Mouse (Mus musculus) heart, adult 2 months (tissue): ENCODE measurements around the gene Snrpd3.

ENCODE experiments used
- CTCF ChIP-seq: fragments of 200-600 bp; IDR thresholded peaks from 2 replicates; pipeline ENCODE4 v1.8.1; 2022; ENCODE audit warnings: antibody characterized with exemption, mild to moderate bottlenecking, moderate library complexity
- EP300 ChIP-seq: fragments of 200-500 bp; IDR thresholded peaks from 2 replicates; pipeline ENCODE4 v1.6.1; 2011; ENCODE audit warnings: low read depth, low read length, control low read depth; ENCODE audit not compliant: insufficient read depth
- POLR2A ChIP-seq: fragments of 200-500 bp; IDR thresholded peaks from 2 replicates; pipeline ENCODE4 v1.6.1; 2011; ENCODE audit warnings: mild to moderate bottlenecking, low read depth, low read length, control low read depth; ENCODE audit not compliant: insufficient read depth

GRCm38 (mm10) chr10:75534934-75535333, 17.6 kb downstream of the Snrpd3 start:
- TF ChIP-seq CTCF (no peak), EP300 (peak; percentile 55; the same call in 1 of the 2 replicates), POLR2A (no peak)
